Mouse (Mus musculus) midbrain, embryonic 12.5 days (tissue): ENCODE data around the gene Drd3. TPM values are rescaled to one million over a fixed set of nuclear protein-coding genes. Genes with fewer than 3 reads are reported as not detected.

Source experiments
- ATAC-seq: fragments of 200-750 bp; cut with Nextera tagmentation; 2 replicates; pipeline ENCODE4 v1.8.0; 2017; ENCODE audit warnings: low read depth, moderate TSS enrichment, moderate library complexity; ENCODE audit not compliant: low FRiP score
- H3K27ac ChIP-seq: fragments of 300-500 bp; sonication (generic); replicated peaks from 2 replicates; pipeline ENCODE4 v1.5.1; 2016; ENCODE audit warnings: mild to moderate bottlenecking
- H3K27me3 ChIP-seq: fragments of 300-500 bp; sonication (generic); 2 replicates; pipeline ENCODE4 v1.6.1; 2016; ENCODE audit warnings: mild to moderate bottlenecking
- H3K36me3 ChIP-seq: fragments of 300-500 bp; sonication (generic); 2 replicates; pipeline ENCODE4 v1.6.1; 2016
- H3K4me1 ChIP-seq: fragments of 300-500 bp; sonication (generic); 2 replicates; pipeline ENCODE4 v1.6.1; 2016
- H3K4me2 ChIP-seq: fragments of 300-500 bp; sonication (generic); replicated peaks from 2 replicates; pipeline ENCODE4 v1.6.1; 2016; ENCODE audit warnings: mild to moderate bottlenecking, moderate library complexity
- H3K4me3 ChIP-seq: fragments of 300-500 bp; sonication (generic); 2 replicates; pipeline ENCODE4 v1.5.1; 2016; ENCODE audit warnings: mild to moderate bottlenecking
- H3K9ac ChIP-seq: fragments of 300-500 bp; sonication (generic); replicated peaks from 2 replicates; pipeline ENCODE4 v1.6.1; 2016; ENCODE audit warnings: mild to moderate bottlenecking, moderate library complexity
- H3K9me3 ChIP-seq: fragments of 300-500 bp; sonication (generic); 2 replicates; pipeline ENCODE4 v1.6.1; 2016; ENCODE audit warnings: mild to moderate bottlenecking
- WGBS: fragments of 180-500 bp; shearing (Covaris S2); methylation state at CpG from one replicate; pipeline ENCODE4 v1.1.7; 2016; 5-methylcytosine and 5-hydroxymethylcytosine counted together
- polyA plus RNA-seq: library from polyadenylated mRNA; unstranded; fragments of >200 nt; fragmentation: Nextera tagmentation; extraction: Ambion mirVana; gene quantifications from 2 replicates; pipeline ENCODE4 v1.2.1, GENCODE M21; 2016

Drd3 gene
- polyA plus RNA-seq, 1 experiment from 2014 or later, result not detected

DNA sequence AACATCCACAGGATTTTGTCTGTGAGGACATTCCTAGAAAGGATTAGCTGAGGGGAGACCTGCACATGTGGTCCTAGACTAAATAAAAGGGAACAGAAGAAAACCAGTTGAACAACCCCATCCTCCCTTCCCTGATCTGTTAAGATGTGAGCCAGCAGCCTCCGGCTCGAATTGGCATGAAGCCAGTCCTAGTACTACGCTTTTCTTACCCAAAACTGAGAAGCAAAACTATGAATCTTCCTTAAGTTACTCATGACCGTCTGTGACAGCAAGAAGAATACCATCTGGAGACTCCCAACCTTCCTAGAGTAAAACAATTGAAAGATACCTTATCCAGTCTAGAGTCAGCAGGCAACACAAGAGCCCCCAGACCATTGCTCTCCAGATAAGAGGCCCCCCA, 15.9 kb upstream of the Drd3 start:
- H3K9ac ChIP-seq, result no peak overlapping the region
- 91% methylated on average over 4 of the region's 4 CpGs for WGBS
- H3K27me3 ChIP-seq, result no peaks in the 10 kb centered on the region
- no peaks in the 10 kb centered on the region for H3K36me3 ChIP-seq
- H3K9me3 ChIP-seq, result no peaks in the 10 kb centered on the region
- no peak for ATAC-seq
- H3K4me3 ChIP-seq, result no peak overlapping the region
- no peak overlapping the region for H3K4me2 ChIP-seq
- no peak overlapping the region for H3K27ac ChIP-seq
- no peaks in the 10 kb centered on the region for H3K4me1 ChIP-seq

- Histone ChIP-seq H3K4me3 (no peak overlapping the region), H3K27ac (no peak overlapping the region), H3K4me2 (no peak overlapping the region), H3K36me3 (no peaks in the 10 kb centered on the region), H3K9me3 (no peaks in the 10 kb centered on the region), H3K9ac (no peak overlapping the region), H3K4me1 (no peaks in the 10 kb centered on the region), H3K27me3 (no peaks in the 10 kb centered on the region)
- ATAC-seq, result no peak
- WGBS, result 86% methylated on average over 2 of the region's 2 CpGs
Measured at GRCm38 (mm10) chr16:43740936-43741335, 12.9 kb upstream of the Drd3 start.

DNA sequence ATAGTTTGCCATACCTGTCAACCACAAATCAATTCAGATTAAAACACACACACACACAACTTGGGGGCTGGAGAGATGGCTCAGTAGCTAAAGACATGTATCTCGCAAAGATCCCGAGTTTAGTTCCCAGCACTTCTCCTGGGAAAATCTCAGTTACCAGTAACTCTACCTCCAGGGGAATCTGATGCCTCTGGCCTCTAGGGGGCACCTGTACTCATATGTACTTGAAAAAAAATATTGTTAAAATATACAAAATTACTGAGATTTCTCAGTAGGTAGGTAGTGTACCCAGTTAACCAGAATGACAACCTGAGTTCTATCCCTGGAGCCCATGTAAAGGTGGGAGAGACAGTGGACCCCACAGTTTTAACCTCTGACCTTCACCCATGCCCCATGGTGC, 5.4 kb upstream of the Drd3 start:
- no peak for ATAC-seq
- no peak overlapping the region for H3K4me2 ChIP-seq
- WGBS, result 88% methylated on average over 2 of the region's 2 CpGs
- no peaks in the 10 kb centered on the region for H3K36me3 ChIP-seq
- H3K9me3 ChIP-seq, result no peaks in the 10 kb centered on the region
- no peak overlapping the region for H3K27ac ChIP-seq
- H3K27me3 ChIP-seq, result no peaks in the 10 kb centered on the region
- no peaks in the 10 kb centered on the region for H3K4me1 ChIP-seq
- no peak overlapping the region for H3K4me3 ChIP-seq
- no peak overlapping the region for H3K9ac ChIP-seq

- ATAC-seq, result no peak
- no peak overlapping the region for H3K27ac ChIP-seq
- no peak overlapping the region for H3K9ac ChIP-seq
- H3K4me1 ChIP-seq, result no peaks in the 10 kb centered on the region
- no peaks in the 10 kb centered on the region for H3K27me3 ChIP-seq
- H3K36me3 ChIP-seq, result no peaks in the 10 kb centered on the region
- H3K9me3 ChIP-seq, result no peaks in the 10 kb centered on the region
- no peak overlapping the region for H3K4me2 ChIP-seq
- no peak overlapping the region for H3K4me3 ChIP-seq
- 83% methylated on average over 8 of the region's 8 CpGs for WGBS
Measured at GRCm38 (mm10) chr16:43752900-43753299, 926 bp upstream of the Drd3 start.

DNA sequence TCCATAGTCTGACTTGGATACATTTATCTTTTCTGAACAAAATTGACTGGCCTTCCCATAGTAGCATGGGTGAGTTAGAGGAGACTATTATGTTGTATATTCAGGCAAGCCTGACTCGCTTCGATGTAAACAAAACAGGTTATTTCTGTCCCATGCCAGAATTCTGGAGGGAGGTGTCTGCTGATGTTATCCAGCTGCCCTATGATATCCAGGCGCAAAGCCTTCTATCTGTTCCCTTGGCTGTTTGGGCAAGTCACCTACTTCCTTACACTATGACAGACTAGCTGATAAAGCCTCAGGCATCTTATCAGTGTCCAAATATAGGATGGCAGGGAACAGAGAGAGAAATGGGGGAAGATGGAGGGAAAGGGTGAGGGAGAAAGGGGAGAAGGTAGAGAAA, 18.5 kb downstream of the Drd3 start:
- WGBS, result 93% methylated on average over 3 of the region's 3 CpGs
- H3K27me3 ChIP-seq, result no peaks in the 10 kb centered on the region
- H3K9me3 ChIP-seq, result no peaks in the 10 kb centered on the region
- no peak overlapping the region for H3K4me2 ChIP-seq
- no peaks in the 10 kb centered on the region for H3K4me1 ChIP-seq
- H3K36me3 ChIP-seq, result no peaks in the 10 kb centered on the region
- no peak for ATAC-seq
- no peak overlapping the region for H3K27ac ChIP-seq
- H3K4me3 ChIP-seq, result no peak overlapping the region
- H3K9ac ChIP-seq, result no peak overlapping the region

DNA sequence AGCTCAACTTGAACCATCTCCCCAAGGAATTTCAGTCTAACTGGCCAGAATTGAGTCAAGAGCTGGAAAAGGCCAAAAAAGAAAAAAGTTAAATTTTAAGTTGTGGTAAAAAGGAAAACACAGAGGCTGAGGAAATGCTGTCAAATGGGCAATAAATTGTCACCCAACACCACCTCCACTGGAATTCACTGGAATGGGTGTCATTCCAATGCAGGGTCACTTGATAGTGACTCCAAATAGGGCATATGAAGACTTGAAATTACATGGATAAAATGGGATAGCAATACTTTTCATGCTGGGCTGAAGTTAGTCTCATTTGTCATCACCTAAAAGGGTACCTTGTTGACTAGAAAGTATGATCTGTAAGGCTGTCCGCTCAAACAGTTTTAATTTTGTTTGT, 18.9 kb downstream of the Drd3 start:
- WGBS, result 97% methylated on average over 1 of the region's 1 CpGs
- Histone ChIP-seq H3K27ac (no peak overlapping the region), H3K4me3 (no peak overlapping the region), H3K4me2 (no peak overlapping the region), H3K27me3 (no peaks in the 10 kb centered on the region), H3K9ac (no peak overlapping the region), H3K36me3 (no peaks in the 10 kb centered on the region), H3K9me3 (no peaks in the 10 kb centered on the region), H3K4me1 (no peaks in the 10 kb centered on the region)
- no peak for ATAC-seq

DNA sequence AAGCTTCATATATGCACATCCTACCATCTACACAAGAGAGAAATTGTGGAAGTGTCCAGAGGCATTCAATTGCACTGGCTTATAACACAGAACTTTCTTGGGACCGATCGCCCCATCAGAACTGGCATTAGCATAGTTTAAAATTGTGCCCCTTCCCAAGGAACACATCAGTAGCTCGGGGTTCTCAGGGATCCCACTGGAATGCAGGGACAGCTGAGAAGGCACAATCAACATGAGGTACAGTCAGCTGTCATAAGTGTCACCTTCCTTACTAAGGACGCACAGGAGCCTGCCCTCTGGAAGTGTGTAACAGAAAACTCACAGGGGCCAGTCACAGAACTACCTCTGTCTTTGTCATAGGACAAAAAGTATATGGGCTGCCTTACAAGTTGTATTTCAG, 19.7 kb downstream of the Drd3 start:
- Histone ChIP-seq H3K4me3 (no peak overlapping the region), H3K27ac (no peak overlapping the region), H3K36me3 (no peaks in the 10 kb centered on the region), H3K9me3 (no peaks in the 10 kb centered on the region), H3K4me1 (no peaks in the 10 kb centered on the region), H3K4me2 (no peak overlapping the region), H3K27me3 (no peaks in the 10 kb centered on the region), H3K9ac (no peak overlapping the region)
- 93% methylated on average over 4 of the region's 4 CpGs for WGBS
- no peak for ATAC-seq

DNA sequence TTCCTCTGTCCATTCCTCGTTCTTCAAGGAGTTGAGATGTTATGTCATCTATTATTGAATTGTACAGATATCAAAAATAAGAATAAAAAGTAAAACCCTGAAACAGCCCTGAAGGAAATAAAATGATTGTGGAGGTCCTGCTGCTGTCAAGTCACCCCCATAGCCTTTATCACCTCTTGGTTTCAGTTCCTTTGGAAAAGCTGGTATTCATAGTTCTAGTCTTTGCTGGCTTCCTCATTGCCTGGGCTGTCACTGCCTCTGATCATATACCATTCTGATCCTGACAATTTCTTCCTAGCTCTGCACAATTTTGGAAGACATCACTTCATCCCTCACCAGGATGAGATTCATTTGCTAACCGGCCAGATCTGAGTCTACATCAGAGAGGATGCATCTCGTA, 23.1 kb downstream of the Drd3 start:
- Histone ChIP-seq H3K4me1 (no peaks in the 10 kb centered on the region), H3K27me3 (no peaks in the 10 kb centered on the region), H3K4me2 (no peak overlapping the region), H3K9ac (no peak overlapping the region), H3K4me3 (no peak overlapping the region), H3K9me3 (no peaks in the 10 kb centered on the region), H3K27ac (no peak overlapping the region), H3K36me3 (no peaks in the 10 kb centered on the region)
- 84% methylated on average over 3 of the region's 3 CpGs for WGBS
- no peak for ATAC-seq

GRCm38 (mm10) chr16:43799541-43799940, 45.7 kb downstream of the Drd3 start:
- peak; percentile 59 for ATAC-seq
- no peak overlapping the region for H3K9ac ChIP-seq

DNA sequence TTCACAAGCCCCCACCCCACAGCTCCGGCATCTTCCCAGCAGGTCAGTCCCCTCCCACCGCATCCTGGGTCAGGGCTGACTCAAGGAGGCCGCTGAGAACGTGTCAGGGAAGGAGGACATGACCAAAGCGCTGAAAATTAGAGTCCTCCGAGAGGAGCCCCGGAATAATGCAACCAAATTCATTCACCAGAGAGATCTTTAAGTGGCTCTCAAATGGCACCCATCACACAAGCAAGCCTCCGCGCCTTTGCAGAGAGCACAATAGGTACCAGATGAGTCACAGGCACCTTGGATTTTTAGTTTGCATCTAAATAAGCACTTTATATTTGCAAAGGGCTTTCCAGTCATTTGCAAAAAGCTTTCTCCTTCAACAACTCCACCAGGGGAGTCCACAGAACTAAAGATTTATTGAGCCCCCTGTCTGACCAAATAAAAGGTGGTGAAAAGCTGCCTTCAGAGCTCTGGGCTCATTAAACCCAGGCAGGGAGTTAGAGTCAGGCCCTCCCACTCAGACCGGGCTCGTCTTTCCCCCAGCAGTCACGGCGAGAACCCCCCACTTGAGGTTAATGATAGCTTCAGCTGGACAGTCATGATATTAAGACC, 46.4 kb downstream of the Drd3 start:
- H3K9ac ChIP-seq, result no peak overlapping the region

More at GRCm38 (mm10) chr16:43799541-43799940, 45.7 kb downstream of the Drd3 start:
- H3K9me3 ChIP-seq, result peaks cover 3% of the 10 kb centered on the region; the same call in 1 of the 2 replicates
- no peak overlapping the region for H3K4me2 ChIP-seq
- no peaks in the 10 kb centered on the region for H3K36me3 ChIP-seq
- peaks cover 25% of the 10 kb centered on the region for H3K4me1 ChIP-seq
- 25% methylated on average over 4 of the region's 4 CpGs for WGBS
- H3K4me3 ChIP-seq, result no peak overlapping the region
- H3K27me3 ChIP-seq, result peaks cover 10% of the 10 kb centered on the region; the same call in 1 of the 2 replicates
- peak overlapping the region; percentile 52; the same call in 1 of the 2 replicates for H3K27ac ChIP-seq

GRCm38 (mm10) chr16:43801137-43801536, 47.3 kb downstream of the Drd3 start:
- Histone ChIP-seq H3K9me3 (peaks cover 3% of the 10 kb centered on the region; the same call in 1 of the 2 replicates), H3K27me3 (peaks cover 10% of the 10 kb centered on the region; the same call in 1 of the 2 replicates), H3K4me1 (peaks cover 25% of the 10 kb centered on the region), H3K9ac (no peak overlapping the region), H3K27ac (no peak overlapping the region), H3K4me2 (no peak overlapping the region), H3K36me3 (no peaks in the 10 kb centered on the region), H3K4me3 (no peak overlapping the region)
- WGBS, result 55% methylated on average over 3 of the region's 3 CpGs
- no peak for ATAC-seq

More for the DNA sequence above, 46.4 kb downstream of the Drd3 start:
- ATAC-seq, result peak; percentile 76
- H3K4me2 ChIP-seq, result peak overlapping the region; percentile 22
- H3K27me3 ChIP-seq, result peaks cover 10% of the 10 kb centered on the region; the same call in 1 of the 2 replicates
- H3K9me3 ChIP-seq, result peaks cover 3% of the 10 kb centered on the region; the same call in 1 of the 2 replicates
- WGBS, result 4% methylated on average over 13 of the region's 13 CpGs
- peak overlapping the region; percentile 22; the same call in 1 of the 2 replicates for H3K27ac ChIP-seq
- no peaks in the 10 kb centered on the region for H3K36me3 ChIP-seq
- peaks cover 25% of the 10 kb centered on the region for H3K4me1 ChIP-seq
- no peak overlapping the region for H3K4me3 ChIP-seq

- Histone ChIP-seq H3K27ac (no peak overlapping the region), H3K9me3 (0 out of 2 replicates have a peak, but pooled peaks cover 1% of the 10 kb centered on the region), H3K27me3 (peaks cover 10% of the 10 kb centered on the region; the same call in 1 of the 2 replicates), H3K36me3 (no peaks in the 10 kb centered on the region), H3K9ac (0 out of 2 replicates have a peak overlapping the region, but pooled peaks have one; percentile 39), H3K4me2 (peak overlapping the region; percentile 59), H3K4me3 (peak overlapping the region; percentile 39), H3K4me1 (peaks cover 25% of the 10 kb centered on the region)
- 3% methylated on average over 18 of the region's 18 CpGs for WGBS
- ATAC-seq, result peak; percentile 42; the same call in 1 of the 2 replicates
Measured at GRCm38 (mm10) chr16:43801791-43802307, 48.0 kb downstream of the Drd3 start.
